Mouse (Mus musculus): ENCODE data around the gene Krt222. TPM values are rescaled to one million over a fixed set of nuclear protein-coding genes. Genes with fewer than 3 reads are reported as not detected.

Gene Krt222
- 0.60 to 2.4 TPM (median 1.8 TPM) in 4 replicates for total RNA-seq (2023)

GRCm38 (mm10) chr11:99243820-99244374 is at the start of gene Krt222:
Gene Krt222 (minus strand): TSS chr11:99244085.

DNA sequence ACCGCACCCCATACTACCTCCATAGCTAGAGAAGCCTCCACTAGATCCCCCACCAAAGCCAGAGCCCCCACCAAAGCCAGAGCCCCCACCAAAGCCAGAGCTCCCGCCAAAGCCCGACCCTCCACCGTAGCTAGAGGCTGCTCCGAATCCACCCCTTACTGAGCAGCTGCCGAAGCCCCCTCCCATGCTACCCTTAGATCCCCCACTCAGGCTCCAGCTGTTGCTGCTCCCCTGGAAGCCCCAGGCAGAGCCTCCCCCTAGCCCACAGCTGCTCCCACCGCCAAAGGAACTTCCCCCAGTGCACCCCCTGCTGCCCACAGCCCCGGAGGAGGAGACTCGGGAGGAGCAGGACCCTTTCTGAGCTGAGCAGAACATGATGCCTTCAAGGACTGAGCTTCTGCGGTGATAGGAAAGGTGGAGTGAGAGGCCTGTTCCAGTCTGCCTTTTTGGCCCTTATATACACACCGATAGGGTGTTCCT is 41.0 kb upstream of the Krt222 start, which contains the start of gene Krt24:
Krt24 (minus strand) TSS at position 430 of the 480 bp plus-strand sequence.

DNA sequence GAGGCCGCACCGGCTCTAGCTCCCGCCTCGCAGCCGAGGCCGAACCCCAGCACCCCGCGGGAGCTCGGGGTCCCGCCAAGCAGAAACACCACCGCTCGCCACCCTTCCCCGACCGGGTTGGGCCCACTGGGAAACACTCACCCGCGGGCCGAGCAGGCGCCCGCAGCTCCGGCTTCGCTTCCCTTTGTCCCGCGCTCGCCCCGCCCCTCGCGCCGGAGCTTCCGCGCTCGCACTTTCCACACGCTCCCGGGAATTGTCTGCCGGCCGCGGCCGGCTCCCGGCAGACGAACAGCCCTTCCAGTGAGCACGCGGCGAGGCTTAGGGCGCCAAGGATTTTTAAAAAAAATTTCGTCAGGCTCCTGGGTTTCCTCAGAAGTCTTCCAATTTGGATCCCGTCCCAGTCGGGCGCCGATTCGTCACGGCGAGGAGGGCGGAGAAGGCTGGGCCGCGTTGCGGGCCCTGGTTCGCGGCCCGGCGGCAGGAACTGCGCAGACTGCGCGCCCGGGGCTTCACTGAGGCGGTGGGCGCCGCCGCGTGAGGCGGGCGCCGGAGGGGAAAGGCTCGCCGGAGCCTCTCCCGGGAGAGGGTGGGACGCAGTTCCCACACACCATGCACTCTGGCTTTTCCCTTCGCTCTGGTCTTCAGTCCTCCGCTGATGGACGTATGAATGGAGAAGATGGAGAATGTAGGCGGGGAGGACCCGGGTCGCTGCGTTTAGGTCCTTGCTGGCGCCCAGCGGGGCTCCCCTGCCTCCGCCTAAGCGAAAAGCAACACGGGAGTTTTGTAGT is 13.4 kb downstream of the Krt222 start, which contains the start of gene Smarce1:
Smarce1 (minus strand) TSS at position 757 of the 788 bp plus-strand sequence.

Other genes with a start within 250 kb of the Krt222 start
- 17.7 to 23.4 TPM (median 23.2 TPM) in 4 replicates for gene Top2a, start 219.9 kb downstream of the Krt222 start, total RNA-seq (2023)
- 0.57 to 1.8 TPM (median 0.71 TPM) in 4 replicates for gene Igfbp4, start 202.8 kb downstream of the Krt222 start, total RNA-seq (2023)
- not detected in 4 replicates for gene Tns4, start 154.8 kb downstream of the Krt222 start, total RNA-seq (2023)
- 903 to 950 TPM (median 930 TPM) in 4 replicates for gene Ccr7, start 89.0 kb downstream of the Krt222 start, total RNA-seq (2023)
- 150 to 170 TPM (median 165 TPM) in 4 replicates for gene Smarce1, start 13.1 kb downstream of the Krt222 start, total RNA-seq (2023)
- not detected in 4 replicates for gene Krt24, start 41.2 kb upstream of the Krt222 start, total RNA-seq (2023)
- gene Krt25, start 78.9 kb upstream of the Krt222 start, total RNA-seq (2023) = not detected in 4 replicates
- gene Krt26, start 93.9 kb upstream of the Krt222 start, total RNA-seq (2023) = not detected in 4 replicates
- not detected in 4 replicates for gene Krt27, start 107.0 kb upstream of the Krt222 start, total RNA-seq (2023)
- not detected in 4 replicates for gene Krt28, start 130.8 kb upstream of the Krt222 start, total RNA-seq (2023)
- gene Krt10, start 145.3 kb upstream of the Krt222 start, total RNA-seq (2023) = 2.1 to 3.6 TPM (median 2.4 TPM) in 4 replicates
- not detected in 4 replicates for gene Krt12, start 178.2 kb upstream of the Krt222 start, total RNA-seq (2023)
- not detected in 4 replicates for gene Krt20, start 194.1 kb upstream of the Krt222 start, total RNA-seq (2023)
- not detected in 4 replicates for gene Krt23, start 249.1 kb upstream of the Krt222 start, total RNA-seq (2023)